Mouse (Mus musculus): ENCODE measurements around the gene Dennd4a. TPM values are rescaled to one million over a fixed set of nuclear protein-coding genes. Genes with fewer than 3 reads are reported as not detected.

Gene Dennd4a
- total and polyA plus RNA-seq, 3 experiments: 17.6 to 417 (median 81.3) TPM

DNA sequence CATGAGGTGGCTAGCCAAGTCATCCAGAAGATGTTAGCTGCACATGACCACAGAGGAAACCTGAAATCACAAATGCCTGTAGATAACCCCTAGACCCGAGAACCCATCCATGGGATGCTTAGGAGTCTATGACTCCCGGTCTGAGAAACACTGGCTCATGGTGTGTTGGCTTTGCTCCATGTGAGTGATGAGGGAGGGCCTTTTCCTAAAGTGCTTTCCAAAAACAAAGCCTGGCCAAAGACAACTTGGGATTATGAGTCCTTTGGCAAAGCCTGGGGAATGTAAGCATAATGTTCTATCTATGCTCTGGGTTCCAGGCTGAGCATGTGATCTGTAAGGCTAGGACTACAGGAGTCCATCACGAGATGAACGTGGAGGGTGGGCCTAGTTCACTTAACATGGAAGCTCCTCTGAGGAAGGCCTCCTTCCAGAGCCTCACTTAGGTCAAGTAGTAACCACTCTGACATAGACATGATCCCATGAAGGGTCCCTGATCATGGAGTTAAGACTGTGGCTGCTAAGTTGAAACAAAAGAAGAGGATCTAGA, 33.6 kb upstream of the Dennd4a start:
- H3K9me3 ChIP-seq (replicated peaks): no peaks in the 10 kb centered on the region
- peaks cover 2% of the 10 kb centered on the region; the same call in 1 of the 2 replicates for H3K27me3 ChIP-seq (ENCODE audit: insufficient read depth, low read length)
- H3K4me3 ChIP-seq (ENCODE audit: low read depth, low read length): no peak overlapping the region
- H3K4me1 ChIP-seq (ENCODE audit: insufficient read depth, low read depth, low read length): peaks cover 22% of the 10 kb centered on the region
- TF ChIP-seq TAL1 (conservative IDR thresholded peaks at IDR 0.05; ENCODE audit: low read depth, low read length) (no peak), POLR2AphosphoS5 (IDR thresholded peaks at IDR 0.05; ENCODE audit: insufficient replicate concordance, low read depth, low read length) (no peak), GATA1 (IDR thresholded peaks at IDR 0.05; ENCODE audit: borderline replicate concordance, low read length) (no peak), CTCF (IDR thresholded peaks at IDR 0.05; ENCODE audit: low read depth, low read length) (no peak), GATA2 (IDR thresholded peaks at IDR 0.05; ENCODE audit: borderline replicate concordance, low read depth, low read length) (no peak)
- no peak for ATAC-seq (ENCODE audit: extremely low read depth, insufficient number of reproducible peaks, low FRiP score, poor library complexity, severe bottlenecking)
- no peaks in the 10 kb centered on the region for H3K36me3 ChIP-seq (replicated peaks)
- DNase-seq (ENCODE audit: low spot score): no peak

DNA sequence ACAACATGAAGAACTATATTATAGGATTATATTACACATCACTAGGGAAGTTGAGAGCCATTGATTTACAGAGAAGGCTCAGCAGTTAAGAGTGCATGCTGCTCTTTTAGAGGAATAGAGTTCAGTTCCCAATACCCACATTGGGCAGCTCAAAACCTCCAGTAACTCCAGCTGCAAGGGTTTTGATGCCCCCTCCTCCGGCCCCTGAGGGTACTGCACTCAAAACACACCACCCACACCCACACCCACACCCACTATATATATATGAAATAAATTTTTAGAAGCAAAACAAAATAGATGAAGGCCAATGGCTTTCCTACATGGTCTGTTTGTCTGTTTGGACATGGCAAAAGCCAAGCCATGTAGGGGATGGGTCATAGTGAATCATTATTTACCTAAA, 33.0 kb upstream of the Dennd4a start:
- H3K4me3 ChIP-seq (ENCODE audit: low read depth, low read length): no peak overlapping the region
- peaks cover 22% of the 10 kb centered on the region for H3K4me1 ChIP-seq (ENCODE audit: insufficient read depth, low read depth, low read length)
- no peak for DNase-seq (ENCODE audit: low spot score)
- no peaks in the 10 kb centered on the region for H3K9me3 ChIP-seq (replicated peaks)
- no peak for TF ChIP-seq GATA2 (IDR thresholded peaks at IDR 0.05; ENCODE audit: borderline replicate concordance, low read depth, low read length)
- TF ChIP-seq CTCF (IDR thresholded peaks at IDR 0.05; ENCODE audit: low read depth, low read length): peak; percentile 18; the same call in 1 of the 2 replicates
- no peak for ATAC-seq (ENCODE audit: extremely low read depth, insufficient number of reproducible peaks, low FRiP score, poor library complexity, severe bottlenecking)
- H3K27me3 ChIP-seq (ENCODE audit: insufficient read depth, low read length): no peaks in the 10 kb centered on the region; the same call in 1 of the 2 replicates
- H3K36me3 ChIP-seq (replicated peaks): no peaks in the 10 kb centered on the region

DNA sequence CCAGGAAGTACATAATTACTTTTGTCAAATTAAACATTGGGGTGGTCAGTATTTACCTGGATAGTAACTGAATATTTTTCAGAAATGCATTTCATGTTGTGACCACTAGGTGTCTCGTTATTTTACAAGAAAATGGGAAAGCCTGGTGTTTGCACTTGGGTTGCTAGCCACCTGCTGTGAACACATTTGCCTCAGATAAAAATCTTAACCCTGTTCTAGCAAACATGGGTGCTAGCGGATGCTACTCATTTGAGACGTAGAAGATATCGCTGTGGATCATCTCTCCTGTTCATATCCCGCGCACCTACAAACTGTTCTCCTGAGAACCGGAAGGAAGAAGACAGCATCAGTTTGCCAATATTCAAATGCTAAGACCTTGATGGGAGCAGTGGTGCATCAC, 31.5 kb upstream of the Dennd4a start:
- no peak for DNase-seq (ENCODE audit: low spot score)
- H3K4me1 ChIP-seq (ENCODE audit: insufficient read depth, low read depth, low read length): peaks cover 25% of the 10 kb centered on the region
- no peaks in the 10 kb centered on the region for H3K9me3 ChIP-seq (replicated peaks)
- H3K27me3 ChIP-seq (ENCODE audit: insufficient read depth, low read length): no peaks in the 10 kb centered on the region
- no peaks in the 10 kb centered on the region for H3K36me3 ChIP-seq (replicated peaks)
- no peak for ATAC-seq (ENCODE audit: extremely low read depth, insufficient number of reproducible peaks, low FRiP score, poor library complexity, severe bottlenecking)
- no peak overlapping the region for H3K4me3 ChIP-seq (ENCODE audit: low read depth, low read length)
- TF ChIP-seq TAL1 (conservative IDR thresholded peaks at IDR 0.05; ENCODE audit: low read depth, low read length): no peak
- TF ChIP-seq POLR2AphosphoS5 (IDR thresholded peaks at IDR 0.05; ENCODE audit: insufficient replicate concordance, low read depth, low read length): no peak
- TF ChIP-seq GATA2 (IDR thresholded peaks at IDR 0.05; ENCODE audit: borderline replicate concordance, low read depth, low read length): no peak
- no peak for TF ChIP-seq CTCF (IDR thresholded peaks at IDR 0.05; ENCODE audit: low read depth, low read length)
- TF ChIP-seq GATA1 (IDR thresholded peaks at IDR 0.05; ENCODE audit: borderline replicate concordance, low read length): no peak

DNA sequence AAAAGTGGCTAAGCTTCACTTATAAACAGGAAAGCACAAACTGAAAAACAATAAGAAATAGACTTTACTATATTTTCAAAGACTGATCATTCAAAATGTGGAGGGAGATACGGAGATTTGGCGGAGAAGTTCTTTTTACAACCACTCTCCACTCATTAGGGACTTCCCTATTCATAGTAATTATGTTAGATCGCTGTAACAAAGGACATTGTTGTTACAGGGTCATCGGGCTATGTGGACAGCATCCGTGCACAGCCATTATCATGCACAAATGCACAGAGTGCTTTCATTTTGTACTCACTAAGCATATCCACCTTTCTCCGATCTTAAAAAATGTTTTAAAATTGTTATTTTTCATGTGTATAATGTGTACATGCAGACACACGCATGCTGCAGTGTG, 27.6 kb upstream of the Dennd4a start:
- no peaks in the 10 kb centered on the region for H3K36me3 ChIP-seq (replicated peaks)
- TF ChIP-seq GATA1 (IDR thresholded peaks at IDR 0.05; ENCODE audit: borderline replicate concordance, low read length) (no peak), GATA2 (IDR thresholded peaks at IDR 0.05; ENCODE audit: borderline replicate concordance, low read depth, low read length) (no peak), CTCF (IDR thresholded peaks at IDR 0.05; ENCODE audit: low read depth, low read length) (no peak), POLR2AphosphoS5 (IDR thresholded peaks at IDR 0.05; ENCODE audit: insufficient replicate concordance, low read depth, low read length) (no peak), TAL1 (conservative IDR thresholded peaks at IDR 0.05; ENCODE audit: low read depth, low read length) (no peak)
- DNase-seq (ENCODE audit: low spot score): no peak
- H3K9me3 ChIP-seq (replicated peaks): no peaks in the 10 kb centered on the region
- no peak for ATAC-seq (ENCODE audit: extremely low read depth, insufficient number of reproducible peaks, low FRiP score, poor library complexity, severe bottlenecking)
- H3K4me3 ChIP-seq (ENCODE audit: low read depth, low read length): no peak overlapping the region
- H3K27me3 ChIP-seq (ENCODE audit: insufficient read depth, low read length): no peaks in the 10 kb centered on the region
- H3K4me1 ChIP-seq (ENCODE audit: insufficient read depth, low read depth, low read length): peaks cover 55% of the 10 kb centered on the region

DNA sequence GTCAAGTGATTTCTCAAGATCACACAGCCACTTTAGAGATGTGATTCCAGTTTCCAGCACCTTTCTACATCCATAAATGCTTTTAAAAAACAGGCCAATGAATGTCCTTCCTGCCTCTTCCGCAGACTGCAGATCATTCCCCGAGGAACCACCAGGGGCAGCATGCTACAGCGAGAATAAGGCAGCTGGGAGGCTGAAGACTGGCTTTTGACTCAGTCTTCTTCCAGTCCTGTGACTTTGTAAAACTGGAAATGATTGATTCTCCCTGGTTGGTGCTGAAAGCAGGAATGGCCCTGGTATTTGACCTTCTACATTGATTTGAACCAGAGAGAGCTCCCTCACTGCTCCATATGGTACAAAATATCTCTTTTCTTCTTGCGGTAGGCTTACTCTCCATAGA, 26.3 kb upstream of the Dennd4a start:
- DNase-seq (ENCODE audit: low spot score) (no peak), ATAC-seq (ENCODE audit: extremely low read depth, insufficient number of reproducible peaks, low FRiP score, poor library complexity, severe bottlenecking) (no peak)
- no peak overlapping the region for H3K4me3 ChIP-seq (ENCODE audit: low read depth, low read length)
- H3K36me3 ChIP-seq (replicated peaks): no peaks in the 10 kb centered on the region
- peaks cover 51% of the 10 kb centered on the region for H3K4me1 ChIP-seq (ENCODE audit: insufficient read depth, low read depth, low read length)
- H3K27me3 ChIP-seq (ENCODE audit: insufficient read depth, low read length): no peaks in the 10 kb centered on the region
- no peak for TF ChIP-seq TAL1 (conservative IDR thresholded peaks at IDR 0.05; ENCODE audit: low read depth, low read length)
- TF ChIP-seq CTCF (IDR thresholded peaks at IDR 0.05; ENCODE audit: low read depth, low read length): peak; percentile 70
- TF ChIP-seq POLR2AphosphoS5 (IDR thresholded peaks at IDR 0.05; ENCODE audit: insufficient replicate concordance, low read depth, low read length): no peak
- no peaks in the 10 kb centered on the region for H3K9me3 ChIP-seq (replicated peaks)

DNA sequence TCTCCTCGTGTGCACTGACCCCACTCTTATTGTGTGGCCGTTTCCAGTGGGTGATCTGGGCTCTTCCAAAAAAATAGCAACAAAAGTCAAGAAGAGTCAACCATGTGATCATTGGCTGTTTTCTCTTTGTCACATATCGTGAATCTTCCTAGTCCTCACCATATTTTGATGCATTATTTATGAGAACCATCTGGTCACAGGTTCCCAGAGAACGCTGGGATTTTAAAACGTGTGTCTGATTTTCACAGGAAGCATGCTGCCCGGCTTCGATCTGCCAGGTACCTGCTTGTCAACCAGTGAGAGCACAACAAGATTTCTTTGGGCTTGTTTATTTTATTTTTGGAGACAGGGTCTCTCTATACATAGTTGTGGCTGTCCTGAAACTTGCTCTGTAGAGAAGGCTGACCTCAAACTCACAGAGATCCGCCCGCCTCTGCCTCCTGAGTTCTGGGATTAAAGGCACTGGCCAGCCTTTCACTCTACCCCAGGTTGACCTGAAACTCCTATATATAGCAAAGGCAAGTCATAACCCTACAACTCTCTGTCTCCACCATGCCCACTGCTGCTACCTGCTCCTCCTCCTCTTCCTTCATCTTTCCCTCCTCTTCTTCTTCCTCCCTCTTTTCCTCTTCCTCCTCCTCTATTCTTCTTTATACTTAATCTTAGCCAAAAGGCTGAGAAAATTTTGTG, 24.8 kb upstream of the Dennd4a start:
- no peak for DNase-seq (ENCODE audit: low spot score)
- TF ChIP-seq TAL1 (conservative IDR thresholded peaks at IDR 0.05; ENCODE audit: low read depth, low read length) (no peak), CTCF (IDR thresholded peaks at IDR 0.05; ENCODE audit: low read depth, low read length) (no peak), GATA1 (IDR thresholded peaks at IDR 0.05; ENCODE audit: borderline replicate concordance, low read length) (no peak), POLR2AphosphoS5 (IDR thresholded peaks at IDR 0.05; ENCODE audit: insufficient replicate concordance, low read depth, low read length) (no peak)
- H3K27me3 ChIP-seq (ENCODE audit: insufficient read depth, low read length): no peaks in the 10 kb centered on the region
- no peak for ATAC-seq (ENCODE audit: extremely low read depth, insufficient number of reproducible peaks, low FRiP score, poor library complexity, severe bottlenecking)
- H3K9me3 ChIP-seq (replicated peaks): no peaks in the 10 kb centered on the region
- H3K36me3 ChIP-seq (replicated peaks): no peaks in the 10 kb centered on the region
- H3K4me1 ChIP-seq (ENCODE audit: insufficient read depth, low read depth, low read length): peaks cover 54% of the 10 kb centered on the region
- H3K4me3 ChIP-seq (ENCODE audit: low read depth, low read length): no peak overlapping the region
